Mouse (Mus musculus) left cerebral cortex, postnatal 10 days (tissue): ENCODE data around the gene Lrrc10b. TPM values are rescaled to one million over a fixed set of nuclear protein-coding genes. Genes with fewer than 3 reads are reported as not detected.
A peak's percentile ranks its signal among the peaks of the same experiment; 100 is the strongest.

Experiments used
- DNase-seq, 2 experiments: peaks; one replicate each; pipeline ENCODE4 v3.0.0; 2021 to 2022; ENCODE audit warnings: low spot score in 2 of 2, mixed read lengths in 1 of 2; ENCODE audit errors: extremely low spot score in 1 of 2
- intact Hi-C: fragments of 180-260 bp; cut with DNase I; formaldehyde crosslinking; loops from one replicate; pipeline ENCODE4 v1.15.1; 2025
- total RNA-seq, 2 experiments: library from RNA; stranded (reverse); gene quantifications; 2 replicates each; pipeline ENCODE4 v1.2.3; 2021

Gene Lrrc10b
- total RNA-seq, 2 experiments from 2014 or later, result 8.7 to 13.3 TPM

GRCm38 (mm10) chr19:10449708-10450107 is 7.6 kb downstream of the Lrrc10b start:
- intact Hi-C loops, result loop anchor here (1.0 kb wide), 1 partner anchor 34 kb away; no protein-coding TSS in a partner anchor

GRCm38 (mm10) chr19:10449190-10449589 is 8.1 kb downstream of the Lrrc10b start:
- no peak for DNase-seq
- intact Hi-C loops, result loop anchor here (1.0 kb wide), 1 partner anchor 34 kb away; no protein-coding TSS in a partner anchor

More at GRCm38 (mm10) chr19:10449708-10450107, 7.6 kb downstream of the Lrrc10b start:
- DNase-seq, result peak; percentile 70 to 82

GRCm38 (mm10) chr19:10448275-10448674 is 9.0 kb downstream of the Lrrc10b start:
- intact Hi-C loops, result no loop called here
- DNase-seq, result no peak

GRCm38 (mm10) chr19:10444685-10445369 is 12.4 kb downstream of the Lrrc10b start:
- intact Hi-C loops, result no loop called here
- no peak for DNase-seq

- no peak for DNase-seq
- intact Hi-C loops, result no loop called here
Measured at GRCm38 (mm10) chr19:10437521-10437920, 19.8 kb downstream of the Lrrc10b start.

- no peak for DNase-seq
- intact Hi-C loops, result no loop called here
Measured at GRCm38 (mm10) chr19:10436726-10437125, 20.5 kb downstream of the Lrrc10b start.

- peak; percentile 59 to 67 for DNase-seq
- intact Hi-C loops, result no loop called here
Measured at GRCm38 (mm10) chr19:10435908-10436307, 21.4 kb downstream of the Lrrc10b start.

- intact Hi-C loops, result loop anchor here (5.0 kb wide), 1 partner anchor 103 kb away; no protein-coding TSS in a partner anchor
- no peak for DNase-seq
Measured at GRCm38 (mm10) chr19:10434927-10435326, 22.3 kb downstream of the Lrrc10b start.

- intact Hi-C loops, result loop anchor here (2.0 to 5.0 kb wide), 2 partner anchors 43 to 102 kb away; no protein-coding TSS in a partner anchor
- peak in 1 of 2 experiments; percentile 45 for DNase-seq
Measured at GRCm38 (mm10) chr19:10433879-10434540, 23.3 kb downstream of the Lrrc10b start.

- no peak for DNase-seq
- intact Hi-C loops, result loop anchor here (2.0 to 5.0 kb wide), 2 partner anchors 42 to 101 kb away; no protein-coding TSS in a partner anchor
Measured at GRCm38 (mm10) chr19:10433225-10433624, 24.0 kb downstream of the Lrrc10b start.

- intact Hi-C loops, result loop anchor here (2.0 to 5.0 kb wide), 2 partner anchors 41 to 100 kb away; no protein-coding TSS in a partner anchor
Measured at GRCm38 (mm10) chr19:10431841-10432240, 25.4 kb downstream of the Lrrc10b start.

GRCm38 (mm10) chr19:10431410-10431809 is 25.9 kb downstream of the Lrrc10b start:
- intact Hi-C loops, result loop anchor here (5.0 kb wide), 1 partner anchor 99 kb away; no protein-coding TSS in a partner anchor
- DNase-seq, result no peak

More at GRCm38 (mm10) chr19:10431841-10432240, 25.4 kb downstream of the Lrrc10b start:
- DNase-seq, result no peak

GRCm38 (mm10) chr19:10429371-10429770 is 27.9 kb downstream of the Lrrc10b start:
- intact Hi-C loops, result no loop called here
- no peak for DNase-seq

- DNase-seq, result no peak
- intact Hi-C loops, result no loop called here
Measured at GRCm38 (mm10) chr19:10427431-10427830, 29.8 kb downstream of the Lrrc10b start.

GRCm38 (mm10) chr19:10426793-10427192 is 30.5 kb downstream of the Lrrc10b start:
- DNase-seq, result no peak
- intact Hi-C loops, result no loop called here

- intact Hi-C loops, result no loop called here
- DNase-seq, result no peak
Measured at GRCm38 (mm10) chr19:10426312-10426711, 31.0 kb downstream of the Lrrc10b start.

- no peak for DNase-seq
- intact Hi-C loops, result no loop called here
Measured at GRCm38 (mm10) chr19:10425484-10426270, 31.6 kb downstream of the Lrrc10b start.

- no peak for DNase-seq
- intact Hi-C loops, result no loop called here
Measured at GRCm38 (mm10) chr19:10424751-10425150, 32.5 kb downstream of the Lrrc10b start.
